Mouse (Mus musculus): ENCODE results near the gene Olfr998. TPM values are rescaled to one million over a fixed set of nuclear protein-coding genes. Genes with fewer than 3 reads are reported as not detected.
A peak's percentile ranks its signal among the peaks of the same experiment; 100 is the strongest.
"Not testable (repeated sequence)": the region's sequence is repeated elsewhere in the genome, so short reads cannot be mapped to it uniquely, and the experiment has no call there.

Gene Olfr998
- total RNA-seq (2021), result not detected

GRCm38 (mm10) chr2:85588648-85589047 is at the start of gene Olfr998:
Olfr998 (plus strand) TSS chr2:85588948.
- DNase-seq (ENCODE audit: extremely low spot score in 1 of 2, low spot score in 2 of 2); intact Hi-C loops (cut with DNase I): not testable (repeated sequence)

GRCm38 (mm10) chr2:85554806-85555205 is 33.9 kb upstream of the Olfr998 start:
- DNase-seq (ENCODE audit: extremely low spot score in 1 of 2, low spot score in 2 of 2), result no peak
- intact Hi-C loops (cut with DNase I), result no loop called here

- DNase-seq (ENCODE audit: extremely low spot score in 1 of 2, low spot score in 2 of 2), result no peak
- intact Hi-C loops (cut with DNase I), result loop anchor here (2.0 to 10.0 kb wide), 2 partner anchors 275 to 313 kb away; no protein-coding TSS in a partner anchor
These were observed 28.5 kb upstream of the Olfr998 start for GRCm38 (mm10) chr2:85560226-85560625.

- peak; percentile 21 to 53 for DNase-seq (ENCODE audit: extremely low spot score in 1 of 2, low spot score in 2 of 2)
- intact Hi-C loops (cut with DNase I), result loop anchor here (1.0 to 10.0 kb wide), 3 partner anchors 276 to 438 kb away; no protein-coding TSS in a partner anchor
These were observed 27.6 kb upstream of the Olfr998 start for GRCm38 (mm10) chr2:85561187-85561586.

GRCm38 (mm10) chr2:85578915-85579314 is 9.8 kb upstream of the Olfr998 start, which contains the start of gene Olfr996:
Olfr996 (plus strand) TSS chr2:85579215.
- intact Hi-C loops (cut with DNase I), result no loop called here
- DNase-seq (ENCODE audit: extremely low spot score in 1 of 2, low spot score in 2 of 2), result no peak

GRCm38 (mm10) chr2:85611803-85612202 is 23.1 kb downstream of the Olfr998 start, which contains the start of gene Olfr1000:
Olfr1000 (minus strand) TSS chr2:85611903.
- no peak for DNase-seq (ENCODE audit: extremely low spot score in 1 of 2, low spot score in 2 of 2)
- intact Hi-C loops (cut with DNase I), result no loop called here

Other genes with a start within 250 kb of the Olfr998 start
- not detected for gene Olfr987, start 249.6 kb upstream of the Olfr998 start, total RNA-seq (2021)
- gene Olfr988, start 225.7 kb upstream of the Olfr998 start, total RNA-seq (2021), result not detected
- gene Olfr992, start 179.5 kb upstream of the Olfr998 start, total RNA-seq (2021), result not detected
- not detected for gene Olfr993, start 174.1 kb upstream of the Olfr998 start, total RNA-seq (2021)
- gene Olfr994, start 152.5 kb upstream of the Olfr998 start, total RNA-seq (2021), result not detected
- not detected for gene Olfr995, start 145.3 kb upstream of the Olfr998 start, total RNA-seq (2021)
- gene 4833423E24Rik, start 69.9 kb upstream of the Olfr998 start, total RNA-seq (2021), result under 1 TPM; 0.20 to 0.28 TPM
- not detected for gene Olfr996, start 9.7 kb upstream of the Olfr998 start, total RNA-seq (2021)
- not detected for gene Olfr1000, start 23.0 kb downstream of the Olfr998 start, total RNA-seq (2021)
- not detected for gene Olfr1002, start 61.8 kb downstream of the Olfr998 start, total RNA-seq (2021)
- gene Olfr154, start 75.5 kb downstream of the Olfr998 start, total RNA-seq (2021), result not detected
- gene Olfr1006, start 89.8 kb downstream of the Olfr998 start, total RNA-seq (2021), result not detected
- gene Olfr1008, start 100.5 kb downstream of the Olfr998 start, total RNA-seq (2021), result not detected
- gene Olfr1009, start 126.5 kb downstream of the Olfr998 start, total RNA-seq (2021), result not detected
- gene Olfr1012, start 173.8 kb downstream of the Olfr998 start, total RNA-seq (2021), result not detected
- gene Olfr1013, start 178.2 kb downstream of the Olfr998 start, total RNA-seq (2021), result not detected
- gene Olfr1014, start 183.8 kb downstream of the Olfr998 start, total RNA-seq (2021), result not detected
- gene Olfr1015, start 193.1 kb downstream of the Olfr998 start, total RNA-seq (2021), result not detected
- gene Olfr1016, start 213.6 kb downstream of the Olfr998 start, total RNA-seq (2021), result not detected
- not detected for gene Olfr1018, start 229.5 kb downstream of the Olfr998 start, total RNA-seq (2021)